Mouse (Mus musculus) midbrain, postnatal 0 days (tissue): Measurements from ENCODE around the gene Acr. TPM values are rescaled to one million over a fixed set of nuclear protein-coding genes. Genes with fewer than 3 reads are reported as not detected.

ENCODE experiments used
- ATAC-seq: fragments of 200-750 bp; cut with Nextera tagmentation; 2 replicates; pipeline ENCODE4 v1.8.0; 2017; ENCODE audit warnings: moderate number of reproducible peaks, mild to moderate bottlenecking, moderate TSS enrichment, moderate library complexity; ENCODE audit not compliant: low FRiP score
- DNase-seq: peaks from one replicate; pipeline ENCODE4 v3.0.0-alpha.2; 2015; ENCODE audit warnings: low spot score
- H3K27ac ChIP-seq: fragments of 300-500 bp; sonication (generic); 2 replicates; pipeline ENCODE4 v1.5.1; 2014; ENCODE audit warnings: low read depth, mild to moderate bottlenecking, low read length, mixed read lengths
- H3K27me3 ChIP-seq: fragments of 300-500 bp; sonication (generic); 2 replicates; pipeline ENCODE4 v1.6.1; 2014; ENCODE audit warnings: low read length, control low read depth, mixed read lengths; ENCODE audit not compliant: insufficient read depth
- H3K36me3 ChIP-seq: fragments of 300-500 bp; sonication (generic); 2 replicates; pipeline ENCODE4 v1.6.1; 2014; ENCODE audit warnings: low read length, control low read depth, mixed read lengths; ENCODE audit not compliant: insufficient read depth
- H3K4me1 ChIP-seq: fragments of 300-500 bp; sonication (generic); 2 replicates; pipeline ENCODE4 v1.6.1; 2014; ENCODE audit warnings: mild to moderate bottlenecking, control low read depth, antibody characterized with exemption, low read length, mixed read lengths; ENCODE audit not compliant: insufficient read depth
- H3K4me2 ChIP-seq: fragments of 300-500 bp; sonication (generic); 2 replicates; pipeline ENCODE4 v1.6.1; 2014; ENCODE audit warnings: low read depth, mild to moderate bottlenecking, low read length, mixed read lengths; ENCODE audit not compliant: poor library complexity, severe bottlenecking
- H3K4me3 ChIP-seq: fragments of 300-500 bp; sonication (generic); 2 replicates; pipeline ENCODE4 v1.5.1; 2014; ENCODE audit warnings: low read depth, mild to moderate bottlenecking, low read length, moderate library complexity
- H3K9ac ChIP-seq: fragments of 300-500 bp; sonication (generic); replicated peaks from 2 replicates; pipeline ENCODE4 v1.6.1; 2014; ENCODE audit warnings: mild to moderate bottlenecking, low read length, moderate library complexity, mixed read lengths; ENCODE audit not compliant: poor library complexity, severe bottlenecking
- H3K9me3 ChIP-seq: fragments of 300-500 bp; sonication (generic); 2 replicates; pipeline ENCODE4 v1.6.1; 2016; ENCODE audit warnings: low read length, control low read depth
- CTCF ChIP-seq: IDR thresholded peaks from 2 replicates; pipeline ENCODE4 v1.5.1; 2016; ENCODE audit warnings: antibody characterized with exemption, mild to moderate bottlenecking
- WGBS: fragments of 180-500 bp; shearing (Covaris S2); extraction: QIAGEN DNeasy Blood & Tissue Kit; methylation state at CpG from one replicate; pipeline ENCODE4 v1.1.7; 2014; 5-methylcytosine and 5-hydroxymethylcytosine counted together
- polyA plus RNA-seq: library from polyadenylated mRNA; unstranded; fragments of >200 nt; fragmentation: Nextera tagmentation; extraction: Ambion mirVana; gene quantifications from 2 replicates; pipeline ENCODE4 v1.2.1, GENCODE M21; 2015
- total RNA-seq: library from RNA; depleted of rRNA; stranded (reverse); fragments of >200 nt; gene quantifications from 2 replicates; pipeline ENCODE4 v1.2.3, GENCODE M21; 2014

The Acr gene
- total and polyA plus RNA-seq, 2 experiments from 2014 or later: 3.1 to 3.5 TPM

GRCm38 (mm10) chr15:89548837-89549236 lies 19.3 kb upstream of the Acr start:
- Histone ChIP-seq H3K4me1 (no peaks in the 10 kb centered on the region), H3K27ac (no peak overlapping the region), H3K36me3 (peaks cover 39% of the 10 kb centered on the region), H3K9ac (no peak overlapping the region), H3K4me3 (no peak overlapping the region), H3K27me3 (no peaks in the 10 kb centered on the region), H3K4me2 (peak overlapping the region; percentile 15; the same call in 1 of the 2 replicates), H3K9me3 (no peaks in the 10 kb centered on the region)
- peak; percentile 67 for DNase-seq
- no peak for TF ChIP-seq CTCF
- peak; percentile 70 for ATAC-seq
- WGBS: 36% methylated on average over 11 of the region's 11 CpGs

DNA sequence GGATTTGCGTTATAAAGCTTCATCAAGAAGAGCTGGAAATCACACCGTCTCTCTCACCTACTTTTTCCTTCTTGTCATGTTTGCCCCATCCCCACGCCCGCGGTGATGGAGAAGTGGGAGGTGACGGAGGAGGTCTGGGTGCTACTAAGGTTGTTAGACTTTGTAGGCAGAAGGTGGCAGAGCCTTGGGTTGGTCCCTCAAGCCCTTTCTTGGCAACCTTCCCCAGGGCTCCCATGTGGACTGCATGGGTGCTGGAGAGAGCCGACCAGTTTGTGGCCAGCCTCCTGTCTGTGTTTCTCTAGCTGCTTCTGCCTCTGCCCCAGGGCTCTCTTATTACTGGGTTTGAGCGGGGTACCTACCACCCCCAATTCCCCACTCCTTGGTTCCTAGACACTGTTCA lies 17.6 kb upstream of the Acr start:
- Histone ChIP-seq H3K9ac (no peak overlapping the region), H3K27me3 (no peaks in the 10 kb centered on the region), H3K4me1 (no peaks in the 10 kb centered on the region), H3K4me2 (no peak overlapping the region), H3K36me3 (peaks cover 26% of the 10 kb centered on the region), H3K27ac (no peak overlapping the region), H3K9me3 (no peaks in the 10 kb centered on the region), H3K4me3 (no peak overlapping the region)
- WGBS: 96% methylated on average over 8 of the region's 8 CpGs
- no peak for DNase-seq
- TF ChIP-seq CTCF: no peak
- ATAC-seq: no peak

DNA sequence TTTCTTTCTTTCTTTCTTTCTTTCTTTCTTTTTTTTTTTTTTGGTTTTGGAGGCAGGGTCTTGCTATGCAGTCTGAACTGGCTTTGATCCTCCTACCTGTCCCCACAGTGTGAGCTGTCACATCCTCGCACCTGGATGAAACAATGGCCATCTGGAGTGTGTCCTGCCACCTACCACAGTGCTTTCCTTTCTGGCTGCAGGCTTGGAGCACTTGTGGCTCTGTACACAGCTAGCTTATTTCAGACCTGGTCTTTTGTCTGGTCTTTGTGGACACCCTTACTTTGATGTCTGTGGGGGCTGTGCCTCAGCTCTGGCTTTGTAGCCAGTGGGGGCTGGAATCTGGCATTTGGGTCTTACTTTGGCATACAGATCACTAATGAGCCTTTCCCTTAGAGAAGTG lies 16.4 kb upstream of the Acr start:
- no peak for ATAC-seq
- Histone ChIP-seq H3K27me3 (no peaks in the 10 kb centered on the region), H3K36me3 (peaks cover 20% of the 10 kb centered on the region), H3K9me3 (no peaks in the 10 kb centered on the region), H3K4me2 (no peak overlapping the region), H3K27ac (no peak overlapping the region), H3K4me1 (no peaks in the 10 kb centered on the region), H3K4me3 (no peak overlapping the region), H3K9ac (no peak overlapping the region)
- WGBS: 80% methylated on average over 1 of the region's 1 CpGs
- no peak for DNase-seq
- no peak for TF ChIP-seq CTCF

GRCm38 (mm10) chr15:89555591-89555990 lies 12.5 kb upstream of the Acr start:
- no peak overlapping the region for H3K27ac ChIP-seq

DNA sequence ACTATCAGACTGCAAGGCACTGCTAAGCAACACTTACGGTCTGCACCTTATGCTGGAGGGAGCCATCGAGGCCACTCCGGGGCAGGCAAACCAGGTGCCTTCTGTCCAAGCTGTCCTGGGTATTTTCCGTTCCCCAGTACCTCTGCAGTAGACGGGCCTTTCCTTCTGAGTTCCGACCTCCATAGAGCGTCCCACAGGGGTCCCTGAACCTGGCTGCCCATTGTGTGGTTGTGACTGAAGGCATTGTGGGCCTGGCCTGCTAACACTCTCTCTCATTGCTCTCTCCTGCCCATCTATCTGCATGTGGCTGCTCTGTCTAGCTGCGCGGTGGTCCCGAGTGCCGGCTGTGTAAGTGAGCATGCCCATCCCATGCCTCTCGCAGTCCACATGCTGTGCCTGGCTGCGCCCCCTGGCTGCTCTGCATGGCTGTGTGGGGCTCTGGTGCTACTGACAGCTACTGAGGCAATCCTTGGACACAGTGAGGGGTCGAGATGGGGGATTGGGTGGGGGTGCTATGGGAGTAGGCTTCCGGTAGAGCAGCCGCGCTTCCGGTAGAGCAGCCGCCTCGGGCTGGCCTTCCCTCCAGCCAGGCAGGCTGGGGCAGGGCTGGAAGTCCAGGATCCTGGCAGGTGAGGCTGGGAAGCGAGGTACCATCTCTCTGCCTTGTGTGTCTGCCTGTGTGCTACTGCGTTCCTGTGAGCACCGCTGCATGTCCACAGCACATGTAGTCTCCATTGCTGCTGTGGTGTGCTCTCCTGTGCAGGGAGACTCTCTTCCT lies 11.5 kb upstream of the Acr start:
- no peak overlapping the region for H3K4me3 ChIP-seq
- H3K9ac ChIP-seq: no peak overlapping the region
- H3K4me2 ChIP-seq: no peak overlapping the region
- H3K4me1 ChIP-seq: no peaks in the 10 kb centered on the region
- H3K27ac ChIP-seq: no peak overlapping the region
- ATAC-seq (peak; percentile 47; the same call in 1 of the 2 replicates), DNase-seq (peak; percentile 38)
- peaks cover 17% of the 10 kb centered on the region for H3K36me3 ChIP-seq
- no peaks in the 10 kb centered on the region for H3K9me3 ChIP-seq
- no peaks in the 10 kb centered on the region for H3K27me3 ChIP-seq
- TF ChIP-seq CTCF: peak; percentile 77
- 43% methylated on average over 23 of the region's 23 CpGs for WGBS

More at GRCm38 (mm10) chr15:89555591-89555990, 12.5 kb upstream of the Acr start:
- no peaks in the 10 kb centered on the region for H3K9me3 ChIP-seq
- ATAC-seq (no peak), DNase-seq (no peak)
- no peaks in the 10 kb centered on the region for H3K27me3 ChIP-seq
- H3K4me1 ChIP-seq: no peaks in the 10 kb centered on the region
- WGBS: 82% methylated on average over 6 of the region's 6 CpGs
- H3K4me2 ChIP-seq: no peak overlapping the region
- no peak overlapping the region for H3K9ac ChIP-seq
- no peak for TF ChIP-seq CTCF
- no peak overlapping the region for H3K4me3 ChIP-seq
- peaks cover 17% of the 10 kb centered on the region for H3K36me3 ChIP-seq

- DNase-seq (no peak), ATAC-seq (no peak)
- Histone ChIP-seq H3K9ac (0 out of 2 replicates have a peak overlapping the region, but pooled peaks have one; percentile 24), H3K27me3 (no peaks in the 10 kb centered on the region), H3K4me1 (no peaks in the 10 kb centered on the region), H3K4me2 (peak overlapping the region; percentile 4; the same call in 1 of the 2 replicates), H3K27ac (no peak overlapping the region), H3K4me3 (no peak overlapping the region), H3K36me3 (peaks cover 15% of the 10 kb centered on the region), H3K9me3 (no peaks in the 10 kb centered on the region)
- 25% methylated on average over 37 of the region's 40 CpGs for WGBS
- no peak for TF ChIP-seq CTCF
These were observed 10.7 kb upstream of the Acr start for GRCm38 (mm10) chr15:89557179-89557995.
